Mouse (Mus musculus): ENCODE data around the gene 4930556J24Rik. TPM values are rescaled to one million over a fixed set of nuclear protein-coding genes. Genes with fewer than 3 reads are reported as not detected.

The 4930556J24Rik gene
- polyA plus RNA-seq, 1 experiment from 2014 or later, result 1.2 TPM

GRCm38 (mm10) chr11:3931511-3932211, 44.9 kb downstream of the 4930556J24Rik start, which contains the start of gene Tcn2:
TSS of gene Tcn2 (minus strand) at chr11:3932159.
- DNase-seq (ENCODE audit: low spot score) (peak; percentile 93), ATAC-seq (replicated peaks; ENCODE audit: low FRiP score, low read depth) (peak; percentile 86)
- Histone ChIP-seq H3K4me1 (replicated peaks; ENCODE audit: insufficient read depth, low read length) (0 out of 2 replicates have a peak, but pooled peaks cover 12% of the 10 kb centered on the region), H3K9me3 (replicated peaks; ENCODE audit: low read length) (no peaks in the 10 kb centered on the region), H3K27ac (peak within 1 kb of the TSS; percentile 60), H3K4me3 (replicated peaks; ENCODE audit: low read depth, low read length) (peak within 1 kb of the TSS; percentile 46), H3K27me3 (ENCODE audit: insufficient read depth, low read length) (no peaks in the 10 kb centered on the region), H3K9ac (ENCODE audit: low read depth, low read length) (peak within 1 kb of the TSS; percentile 67), H3K4me2 (ENCODE audit: low read length) (peak within 1 kb of the TSS; percentile 76), H3K36me3 (ENCODE audit: insufficient read depth, low read length) (no peaks in the 10 kb centered on the region; the same call in 1 of the 2 replicates)
- no peak for TF ChIP-seq CTCF (IDR thresholded peaks at IDR 0.05; ENCODE audit: low read depth)
- under 1% methylated on average over 18 of the region's 26 CpGs for WGBS

- Histone ChIP-seq H3K27ac (0 out of 2 replicates have a peak overlapping the region, but pooled peaks have one; percentile 60), H3K4me3 (replicated peaks; ENCODE audit: low read depth, low read length) (peak overlapping the region; percentile 46), H3K4me2 (ENCODE audit: low read length) (peak overlapping the region; percentile 76), H3K36me3 (ENCODE audit: insufficient read depth, low read length) (no peaks in the 10 kb centered on the region; the same call in 1 of the 2 replicates), H3K9ac (ENCODE audit: low read depth, low read length) (peak overlapping the region; percentile 67), H3K9me3 (replicated peaks; ENCODE audit: low read length) (no peaks in the 10 kb centered on the region), H3K27me3 (ENCODE audit: insufficient read depth, low read length) (no peaks in the 10 kb centered on the region), H3K4me1 (replicated peaks; ENCODE audit: insufficient read depth, low read length) (0 out of 2 replicates have a peak, but pooled peaks cover 12% of the 10 kb centered on the region)
- WGBS, result 27% methylated on average over 6 of the region's 6 CpGs
- ATAC-seq (replicated peaks; ENCODE audit: low FRiP score, low read depth), result no peak
- DNase-seq (ENCODE audit: low spot score), result no peak
- TF ChIP-seq CTCF (IDR thresholded peaks at IDR 0.05; ENCODE audit: low read depth), result no peak
Observed at GRCm38 (mm10) chr11:3930931-3931330, 45.6 kb downstream of the 4930556J24Rik start.

- H3K4me1 ChIP-seq (replicated peaks; ENCODE audit: insufficient read depth, low read length), result 0 out of 2 replicates have a peak, but pooled peaks cover 12% of the 10 kb centered on the region
- no peak overlapping the region for H3K27ac ChIP-seq
- no peak for ATAC-seq (replicated peaks; ENCODE audit: low FRiP score, low read depth)
- H3K9ac ChIP-seq (ENCODE audit: low read depth, low read length), result no peak overlapping the region
- 77% methylated on average over 4 of the region's 4 CpGs for WGBS
- H3K9me3 ChIP-seq (replicated peaks; ENCODE audit: low read length), result no peaks in the 10 kb centered on the region
- H3K36me3 ChIP-seq (ENCODE audit: insufficient read depth, low read length), result no peaks in the 10 kb centered on the region; the same call in 1 of the 2 replicates
- peak overlapping the region; percentile 76; the same call in 1 of the 2 replicates for H3K4me2 ChIP-seq (ENCODE audit: low read length)
- no peak for DNase-seq (ENCODE audit: low spot score)
- no peaks in the 10 kb centered on the region for H3K27me3 ChIP-seq (ENCODE audit: insufficient read depth, low read length)
- TF ChIP-seq CTCF (IDR thresholded peaks at IDR 0.05; ENCODE audit: low read depth), result no peak
- no peak overlapping the region for H3K4me3 ChIP-seq (replicated peaks; ENCODE audit: low read depth, low read length)
Observed at GRCm38 (mm10) chr11:3930019-3930418, 46.6 kb downstream of the 4930556J24Rik start.

GRCm38 (mm10) chr11:3925916-3926315, 50.7 kb downstream of the 4930556J24Rik start:
- WGBS, result 92% methylated on average over 10 of the region's 10 CpGs
- H3K4me1 ChIP-seq (replicated peaks; ENCODE audit: insufficient read depth, low read length), result 0 out of 2 replicates have a peak, but pooled peaks cover 2% of the 10 kb centered on the region
- peaks cover 15% of the 10 kb centered on the region for H3K36me3 ChIP-seq (ENCODE audit: insufficient read depth, low read length)
- DNase-seq (ENCODE audit: low spot score) (no peak), ATAC-seq (replicated peaks; ENCODE audit: low FRiP score, low read depth) (no peak)
- no peak overlapping the region for H3K27ac ChIP-seq
- H3K27me3 ChIP-seq (ENCODE audit: insufficient read depth, low read length), result no peaks in the 10 kb centered on the region
- H3K4me2 ChIP-seq (ENCODE audit: low read length), result no peak overlapping the region
- H3K4me3 ChIP-seq (replicated peaks; ENCODE audit: low read depth, low read length), result no peak overlapping the region
- no peak overlapping the region for H3K9ac ChIP-seq (ENCODE audit: low read depth, low read length)
- H3K9me3 ChIP-seq (replicated peaks; ENCODE audit: low read length), result no peaks in the 10 kb centered on the region
- TF ChIP-seq CTCF (IDR thresholded peaks at IDR 0.05; ENCODE audit: low read depth), result no peak

- DNase-seq (ENCODE audit: low spot score) (no peak), ATAC-seq (replicated peaks; ENCODE audit: low FRiP score, low read depth) (no peak)
- Histone ChIP-seq H3K4me2 (ENCODE audit: low read length) (no peak overlapping the region), H3K4me1 (replicated peaks; ENCODE audit: insufficient read depth, low read length) (no peaks in the 10 kb centered on the region), H3K36me3 (ENCODE audit: insufficient read depth, low read length) (peaks cover 15% of the 10 kb centered on the region), H3K9me3 (replicated peaks; ENCODE audit: low read length) (no peaks in the 10 kb centered on the region), H3K27me3 (ENCODE audit: insufficient read depth, low read length) (no peaks in the 10 kb centered on the region), H3K27ac (no peak overlapping the region), H3K4me3 (replicated peaks; ENCODE audit: low read depth, low read length) (no peak overlapping the region), H3K9ac (ENCODE audit: low read depth, low read length) (no peak overlapping the region)
- WGBS, result 95% methylated on average over 6 of the region's 6 CpGs
- TF ChIP-seq CTCF (IDR thresholded peaks at IDR 0.05; ENCODE audit: low read depth), result no peak
Observed at GRCm38 (mm10) chr11:3922731-3923130, 53.8 kb downstream of the 4930556J24Rik start.

- H3K27ac ChIP-seq, result no peak overlapping the region
- H3K27me3 ChIP-seq (ENCODE audit: insufficient read depth, low read length), result no peaks in the 10 kb centered on the region
- H3K36me3 ChIP-seq (ENCODE audit: insufficient read depth, low read length), result peaks cover 16% of the 10 kb centered on the region
- 96% methylated on average over 9 of the region's 9 CpGs for WGBS
- TF ChIP-seq CTCF (IDR thresholded peaks at IDR 0.05; ENCODE audit: low read depth), result no peak
- H3K9ac ChIP-seq (ENCODE audit: low read depth, low read length), result no peak overlapping the region
- no peak overlapping the region for H3K4me2 ChIP-seq (ENCODE audit: low read length)
- no peak for DNase-seq (ENCODE audit: low spot score)
- no peaks in the 10 kb centered on the region for H3K4me1 ChIP-seq (replicated peaks; ENCODE audit: insufficient read depth, low read length)
- H3K4me3 ChIP-seq (replicated peaks; ENCODE audit: low read depth, low read length), result no peak overlapping the region
- no peak for ATAC-seq (replicated peaks; ENCODE audit: low FRiP score, low read depth)
- H3K9me3 ChIP-seq (replicated peaks; ENCODE audit: low read length), result no peaks in the 10 kb centered on the region
Observed at GRCm38 (mm10) chr11:3922115-3922514, 54.5 kb downstream of the 4930556J24Rik start.

All from kidney, postnatal 0 days (tissue).